Mouse (Mus musculus) limb, embryonic 10.5 days (tissue): Measurements from ENCODE around the gene Mgat4c. TPM values are rescaled to one million over a fixed set of nuclear protein-coding genes. Genes with fewer than 3 reads are reported as not detected.

ENCODE experiments used
- DNase-seq: peaks from one replicate; pipeline ENCODE4 v3.0.0-alpha.2; 2017; ENCODE audit warnings: low spot score
- H3K27ac ChIP-seq: fragments of 300-500 bp; sonication (generic); 2 replicates; pipeline ENCODE4 v1.5.1; 2016; ENCODE audit warnings: mild to moderate bottlenecking
- H3K27me3 ChIP-seq: fragments of 300-500 bp; sonication (generic); 2 replicates; pipeline ENCODE4 v1.6.1; 2016; ENCODE audit warnings: low read depth, mild to moderate bottlenecking; ENCODE audit not compliant: poor library complexity, severe bottlenecking
- H3K36me3 ChIP-seq: fragments of 300-500 bp; sonication (generic); 2 replicates; pipeline ENCODE4 v1.6.1; 2016; ENCODE audit warnings: mild to moderate bottlenecking, moderate library complexity
- H3K4me1 ChIP-seq: fragments of 300-500 bp; sonication (generic); 2 replicates; pipeline ENCODE4 v1.6.1; 2016
- H3K4me3 ChIP-seq: fragments of 300-500 bp; sonication (generic); 2 replicates; pipeline ENCODE4 v1.5.1; 2016; ENCODE audit warnings: mild to moderate bottlenecking, moderate library complexity
- H3K9me3 ChIP-seq: fragments of 300-500 bp; sonication (generic); replicated peaks from 2 replicates; pipeline ENCODE4 v1.6.1; 2016; ENCODE audit warnings: mild to moderate bottlenecking
- WGBS: fragments of 180-500 bp; shearing (Covaris S2); methylation state at CpG from one replicate; pipeline ENCODE4 v1.1.7; 2016; 5-methylcytosine and 5-hydroxymethylcytosine counted together
- polyA plus RNA-seq: library from polyadenylated mRNA; unstranded; fragments of >200 nt; fragmentation: Nextera tagmentation; extraction: Ambion mirVana; gene quantifications from 2 replicates; pipeline ENCODE4 v1.2.1, GENCODE M21; 2016

Gene Mgat4c
- polyA plus RNA-seq, 1 experiment from 2014 or later: 0.25 TPM

DNA sequence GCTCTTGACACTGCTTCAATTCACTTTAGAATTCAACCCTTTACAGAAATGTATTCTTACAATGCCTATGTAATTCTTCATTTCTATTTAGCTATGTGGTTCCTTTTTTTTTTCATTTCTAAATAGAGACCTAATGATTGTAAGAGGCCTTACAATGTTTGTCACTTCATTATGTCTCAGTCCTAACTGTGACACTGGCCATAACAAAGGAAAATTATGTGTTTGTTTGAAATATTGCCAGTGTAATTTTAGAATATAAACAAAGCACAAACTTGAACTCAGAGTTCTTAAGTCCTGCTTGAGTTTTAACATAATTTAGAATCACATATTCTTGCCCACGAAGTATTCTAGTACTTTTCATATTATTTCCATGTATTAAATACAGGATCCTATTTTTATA lies 510.4 kb downstream of the Mgat4c start:
- H3K27ac ChIP-seq: no peak overlapping the region
- DNase-seq: no peak
- no peaks in the 10 kb centered on the region for H3K36me3 ChIP-seq
- H3K9me3 ChIP-seq: no peaks in the 10 kb centered on the region
- H3K4me1 ChIP-seq: no peaks in the 10 kb centered on the region
- 80% methylated on average over 1 of the region's 1 CpGs for WGBS
- no peaks in the 10 kb centered on the region for H3K27me3 ChIP-seq
- no peak overlapping the region for H3K4me3 ChIP-seq

DNA sequence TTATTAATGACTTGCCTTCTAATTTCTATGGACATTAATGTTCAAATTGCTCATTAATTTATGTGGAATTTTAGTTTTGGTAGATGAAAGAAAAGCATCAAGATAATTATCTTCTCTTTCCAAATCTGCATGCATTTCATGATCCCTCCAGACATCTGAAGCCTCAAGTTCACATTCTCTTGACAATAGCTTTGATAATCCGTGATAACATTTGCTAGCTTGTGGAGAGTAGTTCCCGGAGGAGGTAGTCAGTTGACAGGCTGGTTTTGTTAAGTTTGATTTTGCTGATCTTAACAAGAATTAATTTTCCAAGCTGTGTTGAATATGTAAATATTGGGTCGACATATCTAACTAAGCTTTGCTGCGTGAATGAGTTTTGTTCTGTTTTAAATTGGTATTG lies 515.6 kb downstream of the Mgat4c start:
- H3K4me3 ChIP-seq: no peak overlapping the region
- no peaks in the 10 kb centered on the region for H3K4me1 ChIP-seq
- no peak overlapping the region for H3K27ac ChIP-seq
- no peaks in the 10 kb centered on the region for H3K36me3 ChIP-seq
- H3K27me3 ChIP-seq: no peaks in the 10 kb centered on the region
- no peaks in the 10 kb centered on the region for H3K9me3 ChIP-seq
- WGBS: 95% methylated on average over 4 of the region's 4 CpGs
- DNase-seq: no peak

DNA sequence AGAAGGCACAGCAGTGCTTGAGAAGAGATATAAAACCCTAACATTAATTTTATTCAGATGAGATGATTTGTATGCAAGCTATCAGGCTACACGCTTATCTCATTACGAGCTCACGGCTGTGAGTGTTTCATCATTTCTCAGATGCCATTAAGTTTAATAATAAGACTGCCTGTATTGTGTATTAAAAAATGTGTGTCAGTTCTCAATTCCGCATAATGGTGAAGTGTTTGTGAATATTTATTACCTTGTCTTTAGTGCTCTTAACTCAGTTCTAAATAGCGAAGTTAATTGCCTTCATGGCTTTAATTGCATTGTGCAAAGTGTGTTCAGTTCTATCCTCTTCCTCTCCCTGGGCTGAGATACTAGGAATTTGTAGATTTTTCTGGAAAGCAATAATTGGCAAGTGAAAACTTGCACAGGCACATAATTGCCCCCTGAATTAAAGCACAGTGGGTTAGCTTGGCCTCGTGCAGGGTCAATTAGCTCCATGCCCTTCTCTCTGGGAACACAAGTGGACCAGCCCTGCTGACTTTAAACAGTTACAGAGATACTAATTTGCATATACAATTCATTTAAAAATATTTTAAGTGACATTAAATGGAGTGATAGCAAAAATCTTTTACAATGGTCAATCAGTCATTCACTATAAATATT lies 557.4 kb downstream of the Mgat4c start:
- no peak overlapping the region for H3K27ac ChIP-seq
- no peak for DNase-seq
- no peak overlapping the region for H3K4me3 ChIP-seq
- peaks cover 3% of the 10 kb centered on the region for H3K4me1 ChIP-seq
- WGBS: 54% methylated on average over 6 of the region's 6 CpGs
- H3K36me3 ChIP-seq: no peaks in the 10 kb centered on the region
- H3K9me3 ChIP-seq: no peaks in the 10 kb centered on the region
- no peaks in the 10 kb centered on the region for H3K27me3 ChIP-seq

- DNase-seq: no peak
- Histone ChIP-seq H3K36me3 (no peaks in the 10 kb centered on the region), H3K27me3 (no peaks in the 10 kb centered on the region), H3K27ac (no peak overlapping the region), H3K4me1 (peaks cover 4% of the 10 kb centered on the region), H3K9me3 (no peaks in the 10 kb centered on the region), H3K4me3 (no peak overlapping the region)
Measured at GRCm38 (mm10) chr10:102243897-102244296, 562.6 kb downstream of the Mgat4c start.

- 72% methylated on average over 5 of the region's 5 CpGs for WGBS
- H3K9me3 ChIP-seq: no peaks in the 10 kb centered on the region
- no peaks in the 10 kb centered on the region for H3K27me3 ChIP-seq
- no peak overlapping the region for H3K4me3 ChIP-seq
- no peaks in the 10 kb centered on the region for H3K36me3 ChIP-seq
- H3K27ac ChIP-seq: no peak overlapping the region
- peaks cover 4% of the 10 kb centered on the region for H3K4me1 ChIP-seq
- DNase-seq: no peak
Measured at GRCm38 (mm10) chr10:102244601-102245000, 563.3 kb downstream of the Mgat4c start.

DNA sequence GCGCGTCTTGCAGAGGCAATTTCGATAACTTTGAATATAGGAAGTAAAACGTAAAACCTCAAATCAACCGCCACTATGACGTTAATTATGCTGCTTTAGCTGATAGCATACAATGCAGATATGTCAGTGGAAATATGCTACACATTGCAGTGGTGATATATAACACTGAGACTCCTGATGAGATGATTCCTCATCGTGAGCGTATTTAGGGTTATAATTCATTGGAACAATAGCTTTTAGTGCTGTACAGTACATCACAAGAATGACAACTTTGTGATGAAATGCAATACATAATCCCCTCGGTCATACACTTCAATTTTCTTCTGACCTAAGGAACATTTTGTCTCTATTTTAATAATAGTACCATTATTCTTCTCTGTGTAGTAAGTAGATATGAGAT lies 564.0 kb downstream of the Mgat4c start:
- no peak for DNase-seq
- H3K9me3 ChIP-seq: no peaks in the 10 kb centered on the region
- H3K36me3 ChIP-seq: no peaks in the 10 kb centered on the region
- no peak overlapping the region for H3K4me3 ChIP-seq
- WGBS: 85% methylated on average over 9 of the region's 9 CpGs
- H3K27me3 ChIP-seq: no peaks in the 10 kb centered on the region
- no peak overlapping the region for H3K27ac ChIP-seq
- H3K4me1 ChIP-seq: peaks cover 4% of the 10 kb centered on the region

- H3K4me1 ChIP-seq: no peaks in the 10 kb centered on the region
- H3K27ac ChIP-seq: no peak overlapping the region
- no peaks in the 10 kb centered on the region for H3K27me3 ChIP-seq
- 93% methylated on average over 5 of the region's 5 CpGs for WGBS
- H3K36me3 ChIP-seq: no peaks in the 10 kb centered on the region
- no peak overlapping the region for H3K4me3 ChIP-seq
- H3K9me3 ChIP-seq: no peaks in the 10 kb centered on the region
- no peak for DNase-seq
Measured at GRCm38 (mm10) chr10:102308892-102309479, 627.7 kb downstream of the Mgat4c start.

DNA sequence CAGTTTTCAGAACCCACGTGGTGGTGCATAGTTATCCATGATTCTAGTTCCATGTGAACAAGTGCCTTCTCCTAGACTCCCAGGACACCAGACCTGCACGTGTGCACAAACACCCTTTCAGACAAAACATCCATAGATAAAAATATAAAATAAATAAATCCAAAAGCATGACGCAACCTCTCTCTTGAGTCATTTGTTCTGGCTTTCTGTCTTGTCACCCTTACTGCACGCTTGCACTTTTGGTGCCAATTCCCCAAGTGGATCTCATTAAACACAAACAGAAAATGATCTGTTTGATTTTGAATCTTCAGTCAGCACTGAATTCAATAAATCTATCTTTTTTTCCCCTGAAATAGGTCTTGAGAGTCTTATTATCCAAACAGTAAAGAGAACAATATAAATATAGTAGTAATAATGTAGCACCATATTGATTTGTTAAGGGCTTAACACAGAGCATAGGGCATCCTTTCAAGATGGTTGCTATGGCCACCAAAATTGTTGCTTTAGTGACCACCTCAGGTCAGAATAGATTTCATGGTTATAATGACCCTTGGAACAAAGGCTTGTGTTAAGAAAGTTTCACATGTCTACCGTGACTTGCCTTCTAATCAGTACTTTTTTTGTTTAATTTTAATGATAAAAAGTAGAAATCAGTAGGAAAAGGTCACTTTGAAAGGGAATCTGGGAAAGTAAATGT lies 684.5 kb downstream of the Mgat4c start:
- 85% methylated on average over 5 of the region's 5 CpGs for WGBS

DNA sequence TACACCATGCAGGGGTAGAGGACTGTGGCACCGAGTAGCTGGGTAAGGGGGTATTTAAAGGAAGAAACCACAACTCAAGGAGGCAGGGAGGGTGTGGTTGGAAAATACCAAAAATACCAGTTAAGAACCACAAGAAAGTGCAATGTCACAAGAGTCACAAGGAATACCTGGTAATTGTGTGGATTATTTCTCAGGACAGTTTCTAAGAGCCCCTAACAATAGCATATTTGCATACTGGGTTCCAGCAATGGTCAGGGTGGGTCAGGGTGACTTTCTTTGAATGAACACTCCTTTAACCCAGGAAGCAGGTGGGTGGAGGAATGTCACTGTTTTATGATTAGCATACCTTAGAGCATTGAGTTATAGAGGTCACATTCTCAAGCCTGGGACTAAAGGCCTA lies 689.3 kb downstream of the Mgat4c start:
- no peaks in the 10 kb centered on the region for H3K36me3 ChIP-seq
- no peaks in the 10 kb centered on the region for H3K27me3 ChIP-seq
- no peak overlapping the region for H3K4me3 ChIP-seq
- H3K4me1 ChIP-seq: no peaks in the 10 kb centered on the region
- no peak overlapping the region for H3K27ac ChIP-seq
- WGBS: 93% methylated on average over 1 of the region's 1 CpGs
- no peaks in the 10 kb centered on the region for H3K9me3 ChIP-seq
- no peak for DNase-seq

More for the DNA sequence above, 684.5 kb downstream of the Mgat4c start:
- Histone ChIP-seq H3K27ac (no peak overlapping the region), H3K4me1 (no peaks in the 10 kb centered on the region), H3K9me3 (no peaks in the 10 kb centered on the region), H3K36me3 (no peaks in the 10 kb centered on the region), H3K27me3 (no peaks in the 10 kb centered on the region), H3K4me3 (no peak overlapping the region)
- DNase-seq: no peak

GRCm38 (mm10) chr10:102372111-102372510 lies 690.8 kb downstream of the Mgat4c start:
- H3K9me3 ChIP-seq: no peaks in the 10 kb centered on the region
- no peak for DNase-seq

DNA sequence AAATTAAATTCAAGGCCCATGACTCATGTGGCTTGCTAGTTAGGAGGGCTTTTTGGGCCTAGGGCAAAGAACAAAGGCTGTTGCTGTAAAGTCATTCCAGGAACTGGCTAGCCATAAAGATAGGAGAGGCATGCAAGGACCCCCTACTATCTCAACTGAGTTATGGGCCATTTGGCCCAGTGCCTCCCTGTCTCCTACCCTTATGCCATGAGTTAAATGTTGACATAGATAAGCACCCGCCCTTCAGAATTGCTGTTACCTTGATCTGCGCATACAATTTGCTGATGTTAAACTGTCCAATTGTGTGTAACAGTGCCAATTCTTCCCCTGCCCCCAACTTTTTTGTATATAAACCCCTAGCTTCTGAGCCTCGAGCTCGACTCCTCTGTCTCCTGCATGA lies 692.8 kb downstream of the Mgat4c start:
- no peaks in the 10 kb centered on the region for H3K9me3 ChIP-seq
- H3K27ac ChIP-seq: no peak overlapping the region
- no peak overlapping the region for H3K4me3 ChIP-seq
- no peak for DNase-seq
- 84% methylated on average over 4 of the region's 4 CpGs for WGBS
- H3K4me1 ChIP-seq: no peaks in the 10 kb centered on the region
- no peaks in the 10 kb centered on the region for H3K27me3 ChIP-seq
- H3K36me3 ChIP-seq: no peaks in the 10 kb centered on the region

More at GRCm38 (mm10) chr10:102372111-102372510, 690.8 kb downstream of the Mgat4c start:
- Histone ChIP-seq H3K36me3 (no peaks in the 10 kb centered on the region), H3K27ac (no peak overlapping the region), H3K4me1 (no peaks in the 10 kb centered on the region), H3K4me3 (no peak overlapping the region), H3K27me3 (no peaks in the 10 kb centered on the region)

DNA sequence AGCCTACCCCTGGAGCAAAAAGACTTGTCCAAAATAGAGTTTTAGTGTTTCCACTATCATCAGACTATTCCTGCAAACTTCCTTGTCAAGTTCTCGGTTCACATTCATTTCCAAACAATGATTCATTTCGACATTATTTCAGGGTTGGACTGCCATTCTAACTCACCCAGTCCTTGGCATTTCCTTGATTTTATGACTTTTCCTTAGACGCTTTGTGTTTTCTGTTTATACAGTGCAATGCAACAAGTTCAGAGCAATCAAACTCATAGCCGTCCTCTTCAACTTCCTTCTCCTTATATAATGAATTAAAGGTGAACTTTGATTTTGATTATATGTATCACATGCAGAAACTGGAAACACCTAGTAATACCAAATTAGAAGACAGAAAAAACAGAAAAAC lies 696.1 kb downstream of the Mgat4c start:
- H3K4me3 ChIP-seq: no peak overlapping the region
- no peak overlapping the region for H3K27ac ChIP-seq
- H3K4me1 ChIP-seq: no peaks in the 10 kb centered on the region
- H3K36me3 ChIP-seq: no peaks in the 10 kb centered on the region
- no peaks in the 10 kb centered on the region for H3K9me3 ChIP-seq
- H3K27me3 ChIP-seq: no peaks in the 10 kb centered on the region
- 87% methylated on average over 4 of the region's 4 CpGs for WGBS
- no peak for DNase-seq

- H3K4me3 ChIP-seq: no peak overlapping the region
- no peaks in the 10 kb centered on the region for H3K9me3 ChIP-seq
- WGBS: 89% methylated on average over 1 of the region's 1 CpGs
- no peak for DNase-seq
- no peak overlapping the region for H3K27ac ChIP-seq
- H3K27me3 ChIP-seq: no peaks in the 10 kb centered on the region
- no peaks in the 10 kb centered on the region for H3K4me1 ChIP-seq
- no peaks in the 10 kb centered on the region for H3K36me3 ChIP-seq
Measured at GRCm38 (mm10) chr10:102389223-102389622, 707.9 kb downstream of the Mgat4c start.
